Mouse (Mus musculus) olfactory bulb, adult 2 months (tissue): ENCODE measurements around the gene Isx.

Source experiments
- CTCF ChIP-seq: fragments of 200-500 bp; IDR thresholded peaks from 2 replicates; pipeline ENCODE4 v1.5.1; 2012; ENCODE audit warnings: low read depth, mild to moderate bottlenecking, low read length, moderate library complexity; ENCODE audit not compliant: insufficient read depth
- POLR2A ChIP-seq: fragments of 200-500 bp; IDR thresholded peaks from 2 replicates; pipeline ENCODE4 v1.6.1; 2012; ENCODE audit warnings: mild to moderate bottlenecking, low read depth, low read length, moderate library complexity; ENCODE audit not compliant: insufficient read depth

- TF ChIP-seq CTCF (no peak), POLR2A (no peak)
Measured at GRCm38 (mm10) chr8:74906333-74906732, 33.4 kb downstream of the Isx start.
